Mouse (Mus musculus): ENCODE data around the gene Gosr1.

DNA sequence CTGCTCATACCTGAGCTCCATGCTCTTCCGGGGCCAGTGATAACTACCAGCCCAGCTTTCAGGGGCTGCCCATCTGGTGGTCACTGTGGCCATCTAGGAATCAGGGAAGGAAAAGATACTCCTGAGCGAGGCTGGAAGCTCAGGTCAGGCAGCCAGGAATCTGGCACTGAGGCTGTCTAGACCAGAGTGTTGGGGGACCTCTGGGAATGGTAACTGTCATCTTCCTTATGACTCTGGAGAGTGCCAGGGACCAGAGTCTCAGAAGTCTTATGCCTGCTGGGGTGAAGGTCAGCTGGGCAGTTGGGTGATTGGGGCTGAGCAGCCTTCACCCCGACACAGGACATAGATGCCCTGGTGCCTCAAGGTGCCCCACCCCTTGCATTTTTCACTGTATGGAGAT lies 55.7 kb downstream of the Gosr1 start:
- TF ChIP-seq GATA1 (IDR thresholded peaks at IDR 0.05; ENCODE audit: borderline replicate concordance, low read length) (no peak), FLI1 (IDR thresholded peaks at IDR 0.05; ENCODE audit: low read length) (no peak)
